ENCODE assay signal across 8 mouse cellular contexts in the genomic region with DNA sequence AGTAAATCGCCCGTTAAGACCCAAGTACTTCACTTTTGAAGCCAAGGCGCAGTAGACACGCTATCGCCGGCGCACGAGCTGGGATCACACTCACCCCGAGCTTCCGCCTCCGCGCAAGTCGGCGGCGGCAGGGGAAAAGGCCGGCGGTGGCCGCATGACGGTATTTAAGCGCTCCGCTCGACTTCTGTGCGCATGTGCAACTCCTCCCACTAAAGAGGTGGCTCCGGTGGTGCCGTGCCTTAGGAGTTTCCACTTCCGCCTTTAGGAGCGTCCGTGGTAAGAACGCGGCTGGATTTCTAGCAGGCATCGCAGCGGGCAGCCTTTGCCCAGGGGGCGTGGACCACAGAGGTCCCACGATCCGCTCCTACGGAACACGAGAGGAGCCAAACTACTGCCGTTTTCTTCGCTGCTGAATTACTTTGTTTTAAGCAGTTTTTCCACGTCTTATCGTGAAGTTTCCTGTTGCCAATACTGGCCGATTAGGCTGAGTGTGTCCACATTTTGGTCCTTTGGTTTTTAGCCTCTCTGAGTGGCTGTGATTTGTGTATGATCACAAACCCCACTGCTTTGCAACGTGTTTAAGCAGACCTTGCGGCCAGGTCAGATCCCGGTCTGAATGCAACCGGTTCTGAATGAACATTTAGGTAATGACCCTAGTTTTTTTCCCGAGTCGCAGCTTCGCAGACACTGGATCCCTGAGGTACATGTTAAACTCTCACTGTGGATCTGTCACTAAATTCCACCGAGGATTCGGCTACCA. TPM values are rescaled to one million over a fixed set of nuclear protein-coding genes. Genes with fewer than 3 reads are reported as not detected.
DNase-seq lines count a peak whose midpoint lies in the region; ATAC-seq and TF ChIP-seq lines count a peak whose summit lies in the region.

A gene (minus strand): TSS at position 214 of the 760 bp plus-strand sequence.

- H3K9ac ChIP-seq in hindbrain, postnatal 0 days (replicated peaks; ENCODE audit: low read length) = peak within 1 kb of the TSS; percentile 80

- peak within 1 kb of the TSS; percentile 83 for H3K4me3 ChIP-seq in gastrocnemius, adult 2 months
- H3K4me3 ChIP-seq in hindbrain, postnatal 0 days (ENCODE audit: low read length) = peak within 1 kb of the TSS; percentile 57
- peak within 1 kb of the TSS; percentile 91 for H3K4me3 ChIP-seq in left cerebral cortex, adult 2 months

- no peaks in the 10 kb centered on the region for H3K27me3 ChIP-seq in hindbrain, postnatal 0 days (ENCODE audit: insufficient read depth, low read length)

- H3K9me3 ChIP-seq in hindbrain, postnatal 0 days (ENCODE audit: low read length) = no peaks in the 10 kb centered on the region

- H3K27ac ChIP-seq in gastrocnemius, adult 2 months = peak within 1 kb of the TSS; percentile 92
- peak within 1 kb of the TSS; percentile 76 for H3K27ac ChIP-seq in hindbrain, postnatal 0 days
- peak within 1 kb of the TSS; percentile 84 for H3K27ac ChIP-seq in left cerebral cortex, adult 2 months

- DNase-seq in ZHBTc4 (ENCODE audit: low read depth, low spot score) = peak; percentile 99
- peak; percentile 99 for DNase-seq in gastrocnemius, adult 2 months
- DNase-seq in hindbrain, postnatal 0 days (ENCODE audit: low spot score) = peak; percentile 100
- peak; percentile 99 to 100 for DNase-seq in left cerebral cortex, adult 2 months (ENCODE audit: extremely low spot score in 1 of 2, low spot score in 2 of 2)
- DNase-seq in right cerebral cortex, adult 2 months (ENCODE audit: low spot score in 2 of 2) = peak; percentile 100
- DNase-seq in urinary bladder, postnatal 14 days (ENCODE audit: low spot score) = peak; percentile 99

- peaks cover 8% of the 10 kb centered on the region; the same call in 1 of the 2 replicates for H3K36me3 ChIP-seq in hindbrain, postnatal 0 days (ENCODE audit: insufficient read depth, low read length)

- intact Hi-C loops in gastrocnemius, adult 2 months (cut with DNase I) = no loop called here
- intact Hi-C loops in left cerebral cortex, adult 2 months (cut with DNase I) = loop anchor here (10.0 kb wide), 1 partner anchor 1062 kb away; no protein-coding TSS in a partner anchor

- peak; percentile 91 for ATAC-seq in common myeloid progenitor, adult 5-6 weeks (replicated peaks; ENCODE audit: low read depth, poor library complexity, severe bottlenecking)
- ATAC-seq in hindbrain, postnatal 0 days = peak; percentile 99
- ATAC-seq in megakaryocyte, adult 5-6 weeks (ENCODE audit: poor library complexity, severe bottlenecking) = peak; percentile 97

- H3K4me1 ChIP-seq in hindbrain, postnatal 0 days (ENCODE audit: insufficient read depth, low read length) = peaks cover 8% of the 10 kb centered on the region

- no peak for TF ChIP-seq CTCF in gastrocnemius, adult 2 months (IDR thresholded peaks at IDR 0.05)
- TF ChIP-seq CTCF in hindbrain, postnatal 0 days (IDR thresholded peaks at IDR 0.05; ENCODE audit: low read depth) = peak; percentile 40
- no peak; the same call in none of the 2 replicates for TF ChIP-seq CTCF in left cerebral cortex, adult 2 months (IDR thresholded peaks at IDR 0.05)

- peak within 1 kb of the TSS; percentile 90 for H3K4me2 ChIP-seq in hindbrain, postnatal 0 days (ENCODE audit: low read depth, low read length)

- WGBS in hindbrain, postnatal 0 days = under 1% methylated on average over 51 of the region's 51 CpGs

RNA-seq across cellular contexts. Expression of the gene that starts here (rescaled TPM):
- total RNA-seq in common myeloid progenitor, adult 5-6 weeks (2017) = 1,923 and 1,998 TPM in 2 replicates
- 100 to 1,000 TPM; 215 to 230 TPM for total RNA-seq in gastrocnemius, adult 2 months (2021)
- 2,422 and 2,499 TPM in 2 replicates for total RNA-seq in hindbrain, postnatal 0 days (2014; rRNA removed)
- polyA plus RNA-seq in hindbrain, postnatal 0 days (2015; fragmentation: Nextera tagmentation; extraction: Ambion mirVana) = 130 and 135 TPM in 2 replicates
- total RNA-seq in left cerebral cortex, adult 2 months (2021) = 100 to 1,000 TPM; 169 to 225 TPM
- total RNA-seq in megakaryocyte, adult 5-6 weeks (2015) = 3,100 and 3,214 TPM in 2 replicates
- total RNA-seq in megakaryocyte, adult 5-6 weeks (2017) = 812 and 986 TPM in 2 replicates

Comparison
In these comparisons a context has a peak if more than half of its experiments do, and no peak if none do; other contexts are left out.
1. Peak in every context shown above with its lines: DNase-seq, ATAC-seq, H3K4me3 ChIP-seq and H3K27ac ChIP-seq.